Mouse (Mus musculus) heart, embryonic 12.5 days (tissue): ENCODE measurements around the gene Sdc4. TPM values are rescaled to one million over a fixed set of nuclear protein-coding genes. Genes with fewer than 3 reads are reported as not detected.
A peak's percentile ranks its signal among the peaks of the same experiment; 100 is the strongest.

Source experiments
- ATAC-seq: fragments of 200-750 bp; cut with Nextera tagmentation; 2 replicates; pipeline ENCODE4 v1.8.0; 2017; ENCODE audit warnings: moderate TSS enrichment, moderate library complexity; ENCODE audit not compliant: insufficient number of reproducible peaks, low FRiP score
- H3K27ac ChIP-seq: fragments of 300-500 bp; sonication (generic); 2 replicates; pipeline ENCODE4 v1.5.1; 2016; ENCODE audit warnings: mild to moderate bottlenecking, moderate library complexity; ENCODE audit not compliant: poor library complexity, severe bottlenecking
- H3K27me3 ChIP-seq: fragments of 300-500 bp; sonication (generic); replicated peaks from 2 replicates; pipeline ENCODE4 v1.6.1; 2016; ENCODE audit warnings: mild to moderate bottlenecking, moderate library complexity
- H3K36me3 ChIP-seq: fragments of 300-500 bp; sonication (generic); 2 replicates; pipeline ENCODE4 v1.6.1; 2016; ENCODE audit warnings: mild to moderate bottlenecking, moderate library complexity
- H3K4me1 ChIP-seq: fragments of 300-500 bp; sonication (generic); replicated peaks from 2 replicates; pipeline ENCODE4 v1.6.1; 2016; ENCODE audit warnings: mild to moderate bottlenecking
- H3K4me2 ChIP-seq: fragments of 300-500 bp; sonication (generic); 2 replicates; pipeline ENCODE4 v1.6.1; 2016; ENCODE audit warnings: mild to moderate bottlenecking, moderate library complexity
- H3K4me3 ChIP-seq: fragments of 300-500 bp; sonication (generic); 2 replicates; pipeline ENCODE4 v1.5.1; 2016; ENCODE audit warnings: mild to moderate bottlenecking
- H3K9ac ChIP-seq: fragments of 300-500 bp; sonication (generic); 2 replicates; pipeline ENCODE4 v1.6.1; 2016; ENCODE audit warnings: mild to moderate bottlenecking, moderate library complexity
- H3K9me3 ChIP-seq: fragments of 300-500 bp; sonication (generic); replicated peaks from 2 replicates; pipeline ENCODE4 v1.6.1; 2016; ENCODE audit warnings: mild to moderate bottlenecking, moderate library complexity
- WGBS: fragments of 180-500 bp; shearing (Covaris S2); methylation state at CpG from one replicate; pipeline ENCODE4 v1.1.7; 2016; 5-methylcytosine and 5-hydroxymethylcytosine counted together
- polyA plus RNA-seq: library from polyadenylated mRNA; unstranded; fragments of >200 nt; fragmentation: Nextera tagmentation; extraction: Ambion mirVana; gene quantifications from 2 replicates; pipeline ENCODE4 v1.2.1, GENCODE M21; 2016

The Sdc4 gene
- polyA plus RNA-seq = 40.1 and 40.6 TPM in 2 replicates

DNA sequence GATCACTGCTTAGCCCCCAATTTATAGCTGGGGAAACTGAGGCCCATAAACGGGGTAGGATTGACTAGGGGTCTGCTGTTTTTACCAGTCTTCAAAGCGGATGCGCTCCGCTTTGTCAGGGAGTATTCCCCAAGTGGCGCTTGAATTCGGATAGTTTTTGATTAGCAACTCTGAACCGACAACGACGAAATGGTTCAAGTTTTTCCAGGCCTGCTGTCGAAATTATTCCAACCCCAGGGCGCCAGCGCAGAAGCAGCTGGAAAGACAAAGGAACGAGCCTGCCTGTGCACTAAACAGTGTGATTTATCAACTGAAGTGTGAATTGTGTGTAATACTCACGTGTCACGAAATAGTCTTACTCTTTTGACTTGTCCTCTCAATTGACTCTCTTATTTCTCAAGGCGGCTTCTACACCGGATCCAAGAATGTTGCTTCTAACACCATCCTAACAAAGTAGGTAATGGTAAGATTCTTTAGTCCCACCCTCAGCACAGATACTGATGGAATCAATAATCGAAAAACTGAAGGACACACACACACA is at the start of gene Sdc4:
Sdc4 (minus strand) TSS at position 428 of the 541 bp plus-strand sequence.
- Histone ChIP-seq H3K27me3 (peaks cover 4% of the 10 kb centered on the region; the same call in 1 of the 2 replicates), H3K36me3 (no peaks in the 10 kb centered on the region), H3K4me1 (peaks cover 46% of the 10 kb centered on the region), H3K4me3 (peak within 1 kb of the TSS; percentile 74), H3K4me2 (peak within 1 kb of the TSS; percentile 83), H3K9me3 (no peaks in the 10 kb centered on the region), H3K9ac (peak within 1 kb of the TSS; percentile 86), H3K27ac (peak within 1 kb of the TSS; percentile 74)
- ATAC-seq = no peak
- WGBS = 8% methylated on average over 18 of the region's 18 CpGs

DNA sequence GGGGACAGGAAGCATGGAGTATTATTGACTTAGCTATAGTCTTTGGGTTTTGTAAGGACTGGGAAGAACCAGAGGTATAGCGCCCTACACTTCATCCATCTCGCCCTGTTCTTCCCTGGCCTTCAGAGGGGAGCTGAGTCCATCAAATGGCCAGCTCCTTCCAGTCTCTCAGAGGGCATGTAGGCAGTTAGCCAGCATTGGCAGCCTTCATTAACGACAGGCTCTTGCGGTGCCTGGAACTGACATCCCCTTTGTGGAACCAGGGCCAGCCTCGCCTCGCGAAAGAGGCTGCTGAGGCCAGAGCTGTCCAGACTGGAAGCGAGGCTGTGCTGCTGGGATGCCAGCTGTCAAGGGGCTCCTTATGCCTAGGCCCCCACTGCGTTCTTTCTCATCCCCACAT is 44.1 kb upstream of the Sdc4 start:
- Histone ChIP-seq H3K27ac (no peak overlapping the region), H3K36me3 (peaks cover 12% of the 10 kb centered on the region), H3K4me1 (peaks cover 18% of the 10 kb centered on the region), H3K4me2 (peak overlapping the region; percentile 97), H3K27me3 (peaks cover 29% of the 10 kb centered on the region), H3K9ac (0 out of 2 replicates have a peak overlapping the region, but pooled peaks have one; percentile 82), H3K4me3 (no peak overlapping the region), H3K9me3 (no peaks in the 10 kb centered on the region)
- WGBS = 68% methylated on average over 9 of the region's 9 CpGs
- no peak for ATAC-seq

DNA sequence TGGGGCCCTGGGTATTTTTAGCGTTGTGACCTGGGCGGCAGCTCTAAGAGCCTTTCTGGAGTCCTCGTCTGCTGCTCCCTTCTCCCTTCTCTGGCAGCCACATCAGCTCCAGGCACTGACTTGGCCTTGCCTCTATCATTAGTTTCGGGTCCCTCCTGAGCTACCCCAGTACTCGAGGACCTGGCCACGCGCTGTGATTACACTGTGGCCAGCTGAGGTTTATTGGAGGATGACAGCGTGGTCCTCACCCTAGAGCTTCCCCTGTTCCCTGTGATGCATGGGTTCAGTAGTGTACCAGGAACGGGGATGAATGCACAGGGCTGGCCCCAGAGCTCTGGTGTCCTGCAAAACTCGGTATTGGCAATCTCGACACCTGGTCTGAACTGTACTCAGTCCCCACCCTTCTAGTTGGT is 43.4 kb upstream of the Sdc4 start:
- H3K9ac ChIP-seq = peak overlapping the region; percentile 82
- no peaks in the 10 kb centered on the region for H3K9me3 ChIP-seq
- H3K36me3 ChIP-seq = peaks cover 12% of the 10 kb centered on the region
- peak overlapping the region; percentile 43 for H3K27ac ChIP-seq
- H3K4me1 ChIP-seq = peaks cover 18% of the 10 kb centered on the region
- peaks cover 29% of the 10 kb centered on the region for H3K27me3 ChIP-seq
- 8% methylated on average over 11 of the region's 11 CpGs for WGBS
- peak; percentile 54; the same call in 1 of the 2 replicates for ATAC-seq
- peak overlapping the region; percentile 79 for H3K4me3 ChIP-seq
- H3K4me2 ChIP-seq = peak overlapping the region; percentile 97

DNA sequence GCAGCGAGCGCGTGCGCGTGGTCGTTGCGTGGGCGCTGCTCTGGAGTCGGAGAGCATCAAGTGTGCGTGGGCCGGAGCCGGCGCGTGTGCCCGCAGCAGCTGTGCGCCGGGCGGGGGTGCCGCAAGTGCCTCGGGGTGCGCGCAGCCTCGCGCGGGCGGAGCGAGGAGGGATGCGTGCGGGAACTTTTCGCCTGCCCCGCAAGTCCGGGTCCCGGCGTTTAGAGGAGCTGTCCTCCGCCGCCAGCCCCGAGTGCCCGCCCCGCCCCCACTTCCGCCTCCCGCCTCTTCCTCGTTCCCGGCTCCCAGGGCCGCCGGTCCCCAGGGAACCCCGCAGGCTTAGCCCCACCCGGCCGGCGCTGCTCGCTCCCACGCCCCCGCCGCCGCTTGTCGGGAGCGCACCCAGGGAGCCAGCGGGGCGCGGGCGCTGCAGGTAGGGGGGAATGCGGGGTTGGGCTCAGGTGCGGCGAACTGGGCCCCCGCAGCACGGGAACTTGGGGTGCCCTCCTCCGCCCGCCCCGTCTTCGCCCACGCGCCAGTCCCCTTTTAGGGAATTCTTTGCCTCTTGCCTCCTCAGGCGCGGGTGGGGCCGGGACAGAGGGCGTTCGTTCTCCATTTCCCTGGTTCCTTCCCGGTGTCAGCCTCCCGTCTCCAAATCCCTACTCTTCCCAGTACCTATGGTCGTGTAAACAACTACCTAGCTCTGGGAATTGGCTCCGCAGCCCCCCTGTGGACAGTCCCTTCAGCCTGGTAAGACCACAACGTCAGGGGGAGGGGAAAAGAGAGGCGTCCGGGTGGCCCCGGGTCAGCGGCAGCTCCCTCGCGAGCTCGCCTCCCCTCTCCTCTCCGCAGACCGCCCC is 42.8 kb upstream of the Sdc4 start:
- under 1% methylated on average over 88 of the region's 90 CpGs for WGBS
- Histone ChIP-seq H3K4me3 (peak overlapping the region; percentile 79), H3K27ac (peak overlapping the region; percentile 43), H3K9me3 (no peaks in the 10 kb centered on the region), H3K27me3 (peaks cover 29% of the 10 kb centered on the region), H3K9ac (peak overlapping the region; percentile 82), H3K4me2 (peak overlapping the region; percentile 97), H3K4me1 (peaks cover 18% of the 10 kb centered on the region), H3K36me3 (peaks cover 12% of the 10 kb centered on the region)
- peak; percentile 69 for ATAC-seq

DNA sequence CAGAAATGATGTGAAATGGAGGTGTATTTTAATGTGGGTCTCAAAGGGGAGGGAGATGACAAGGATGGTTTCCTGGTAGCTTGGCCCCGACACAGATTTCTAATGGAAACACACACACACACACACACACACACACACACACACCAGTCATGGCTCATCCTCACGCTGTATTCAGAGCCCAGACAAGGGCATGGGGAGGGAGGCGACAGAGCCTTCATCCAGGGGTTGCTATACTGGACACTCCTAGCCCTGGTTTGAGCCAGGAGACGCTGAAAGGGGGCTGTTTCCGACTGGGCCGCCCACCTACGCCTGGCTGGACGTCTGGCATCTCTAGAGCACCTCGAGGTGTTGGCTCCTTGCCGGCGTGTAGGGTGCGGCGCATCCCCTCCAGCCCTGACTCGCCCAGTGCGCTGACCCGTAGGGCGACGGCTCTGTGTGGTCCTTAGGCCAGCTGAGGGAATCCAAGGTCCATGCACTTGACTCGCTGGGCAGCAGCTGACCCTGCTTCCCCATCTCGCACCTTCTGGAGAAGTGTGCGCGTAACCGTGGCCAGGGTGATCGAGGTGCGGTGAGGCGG is 42.1 kb upstream of the Sdc4 start, which contains the start of gene Dbndd2:
Dbndd2 (plus strand) TSS at position 426 of the 577 bp plus-strand sequence.
- Histone ChIP-seq H3K4me3 (peak within 1 kb of the TSS; percentile 79), H3K36me3 (peaks cover 10% of the 10 kb centered on the region), H3K27me3 (peaks cover 29% of the 10 kb centered on the region), H3K9me3 (no peaks in the 10 kb centered on the region), H3K4me1 (peaks cover 18% of the 10 kb centered on the region), H3K27ac (peak within 1 kb of the TSS; percentile 43), H3K4me2 (peak within 1 kb of the TSS; percentile 97), H3K9ac (peak within 1 kb of the TSS; percentile 82)
- ATAC-seq = peak; percentile 49
- 1% methylated on average over 26 of the region's 26 CpGs for WGBS

DNA sequence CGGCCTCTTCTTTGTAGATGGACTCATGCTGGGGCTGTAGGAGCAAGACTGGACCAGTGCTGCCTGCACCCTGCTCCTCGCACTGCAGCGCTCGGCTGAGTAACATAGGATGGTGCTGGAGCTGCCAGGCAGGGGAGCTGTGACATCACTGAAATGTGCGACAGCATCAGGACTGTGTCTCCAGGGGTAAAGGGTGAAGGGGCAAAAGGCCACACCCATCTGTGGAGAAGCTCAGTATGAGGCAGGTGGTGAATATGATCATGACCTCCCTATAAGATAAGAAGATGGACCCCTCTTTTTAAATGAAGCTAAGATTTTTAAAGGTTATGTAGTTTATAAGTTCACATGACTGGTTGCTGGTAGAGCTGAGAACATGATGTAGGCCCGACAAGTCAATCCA is 29.9 kb upstream of the Sdc4 start, which contains the start of gene Trp53tg5:
Trp53tg5 (minus strand) TSS at position 101 of the 400 bp plus-strand sequence.
- 76% methylated on average over 6 of the region's 6 CpGs for WGBS
- Histone ChIP-seq H3K4me1 (no peaks in the 10 kb centered on the region), H3K9me3 (no peaks in the 10 kb centered on the region), H3K4me3 (no peak within 1 kb of the TSS), H3K27ac (no peak within 1 kb of the TSS), H3K4me2 (no peak within 1 kb of the TSS), H3K36me3 (peaks cover 5% of the 10 kb centered on the region; the same call in 1 of the 2 replicates), H3K27me3 (no peaks in the 10 kb centered on the region), H3K9ac (no peak within 1 kb of the TSS)
- no peak for ATAC-seq

DNA sequence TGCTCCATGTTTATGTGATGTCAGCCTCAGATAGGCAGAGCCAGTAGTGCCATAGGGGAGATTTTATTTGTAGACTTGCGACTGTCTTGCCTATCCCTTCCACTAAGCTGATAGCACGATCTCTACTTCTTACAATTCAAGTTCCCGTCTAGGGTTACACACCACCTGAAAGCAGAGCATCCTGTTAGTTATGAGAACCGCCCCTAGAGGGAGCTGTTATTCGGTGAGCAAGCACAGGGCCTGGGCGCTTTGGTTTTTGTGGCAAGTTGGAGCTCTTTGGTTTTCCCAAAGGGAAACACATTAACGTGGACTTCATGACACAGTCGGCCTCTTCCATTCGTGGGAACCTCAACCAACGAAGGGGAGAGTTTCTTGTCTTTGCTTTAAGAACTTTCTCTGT is 26.6 kb upstream of the Sdc4 start:
- H3K4me1 ChIP-seq = no peaks in the 10 kb centered on the region
- ATAC-seq = no peak
- WGBS = 22% methylated on average over 10 of the region's 10 CpGs
- no peak overlapping the region for H3K4me3 ChIP-seq
- no peaks in the 10 kb centered on the region for H3K9me3 ChIP-seq
- peaks cover 15% of the 10 kb centered on the region; the same call in 1 of the 2 replicates for H3K36me3 ChIP-seq
- no peak overlapping the region for H3K9ac ChIP-seq
- no peaks in the 10 kb centered on the region for H3K27me3 ChIP-seq
- H3K27ac ChIP-seq = no peak overlapping the region
- no peak overlapping the region for H3K4me2 ChIP-seq

DNA sequence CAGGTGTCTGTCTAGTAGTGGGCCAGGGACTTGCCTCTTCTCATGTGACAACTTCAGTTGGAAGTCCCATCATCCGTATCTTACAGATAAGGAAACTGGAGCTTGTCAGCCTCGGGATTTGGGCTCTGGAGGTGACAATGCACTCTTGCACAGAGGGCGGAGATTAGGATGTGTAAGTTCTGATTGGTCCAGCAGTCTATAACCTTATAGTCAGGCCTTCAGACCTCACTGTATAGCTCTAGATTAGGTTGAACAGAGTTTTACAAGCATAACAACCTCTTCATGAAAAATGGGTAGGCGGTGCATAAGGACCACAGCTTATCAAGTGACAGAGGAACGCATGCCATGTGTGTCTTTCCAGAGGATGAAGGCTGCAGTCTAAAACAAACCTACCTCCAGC is 23.1 kb upstream of the Sdc4 start:
- 62% methylated on average over 5 of the region's 5 CpGs for WGBS
- Histone ChIP-seq H3K4me1 (peaks cover 4% of the 10 kb centered on the region), H3K9ac (no peak overlapping the region), H3K36me3 (peaks cover 32% of the 10 kb centered on the region), H3K9me3 (no peaks in the 10 kb centered on the region), H3K4me2 (no peak overlapping the region), H3K27ac (no peak overlapping the region), H3K4me3 (no peak overlapping the region), H3K27me3 (no peaks in the 10 kb centered on the region)
- ATAC-seq = no peak

DNA sequence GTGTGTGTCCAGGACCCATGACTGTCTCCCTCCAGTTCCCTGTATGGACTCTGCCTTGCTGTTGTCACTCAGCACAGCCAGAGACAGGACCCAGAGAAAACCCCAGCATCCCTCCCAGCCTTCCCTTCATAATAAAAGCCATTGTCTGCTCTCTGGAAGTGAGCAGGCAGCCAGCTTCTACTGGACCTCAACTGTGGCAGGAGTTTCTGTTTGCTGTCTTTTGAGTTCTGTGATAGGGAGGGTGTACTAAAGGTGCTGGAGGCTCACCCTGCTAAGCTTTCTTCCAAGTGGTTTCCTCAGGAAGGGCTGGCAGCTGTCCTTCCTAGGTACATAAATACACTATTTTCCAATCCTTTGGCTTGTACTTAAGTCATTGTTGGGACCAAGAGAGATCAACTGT is 21.5 kb upstream of the Sdc4 start:
- ATAC-seq = no peak
- peaks cover 32% of the 10 kb centered on the region for H3K36me3 ChIP-seq

DNA sequence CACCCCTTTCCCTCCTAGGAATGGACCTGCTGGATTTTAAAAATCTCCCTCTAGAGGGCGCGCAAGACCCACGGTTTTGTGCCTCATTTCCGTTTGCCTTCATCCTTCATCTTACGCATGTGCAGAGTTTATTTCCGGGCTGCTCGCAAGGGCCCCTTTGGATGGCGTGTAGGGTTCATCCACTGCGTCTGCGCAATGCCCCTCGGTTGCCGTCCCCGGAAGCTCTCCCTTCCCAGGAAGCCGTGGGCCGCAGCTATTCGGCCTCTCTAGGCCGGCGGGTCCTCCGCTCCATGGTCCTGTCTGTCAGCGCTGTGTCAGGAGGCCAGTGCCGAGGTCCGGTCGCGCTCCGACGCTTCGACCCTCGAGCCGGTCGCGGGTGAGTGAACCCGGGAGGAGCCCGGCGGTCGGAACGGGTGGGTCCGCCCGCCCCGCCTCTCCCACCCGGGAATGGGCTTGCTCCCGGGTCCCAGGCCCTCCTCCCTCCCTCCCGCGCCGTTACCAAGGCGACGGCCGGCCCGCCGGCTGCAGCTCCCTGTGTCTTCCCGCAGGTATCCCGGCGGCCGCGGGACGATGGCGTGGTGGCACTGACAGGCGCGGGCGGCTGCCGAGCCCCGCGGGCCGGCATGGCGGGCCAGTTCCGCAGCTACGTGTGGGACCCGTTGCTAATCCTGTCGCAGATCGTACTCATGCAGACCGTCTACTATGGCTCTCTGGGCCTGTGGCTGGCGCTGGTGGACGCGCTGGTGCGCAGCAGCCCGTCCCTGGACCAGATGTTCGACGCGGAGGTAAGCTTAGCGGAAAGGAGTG is 17.3 kb upstream of the Sdc4 start, which contains the start of gene Gm20458:
Gm20458 (plus strand) TSS at position 223 of the 807 bp plus-strand sequence.
- peak within 1 kb of the TSS; percentile 80 for H3K4me2 ChIP-seq
- under 1% methylated on average over 79 of the region's 79 CpGs for WGBS
- ATAC-seq = peak; percentile 97
- peaks cover 22% of the 10 kb centered on the region for H3K36me3 ChIP-seq
- H3K4me3 ChIP-seq = peak within 1 kb of the TSS; percentile 89
- H3K27me3 ChIP-seq = no peaks in the 10 kb centered on the region
- peaks cover 18% of the 10 kb centered on the region for H3K4me1 ChIP-seq
- H3K27ac ChIP-seq = peak within 1 kb of the TSS; percentile 71
- H3K9ac ChIP-seq = peak within 1 kb of the TSS; percentile 80
- H3K9me3 ChIP-seq = no peaks in the 10 kb centered on the region

More for the DNA sequence above, 21.5 kb upstream of the Sdc4 start:
- Histone ChIP-seq H3K9ac (no peak overlapping the region), H3K4me3 (no peak overlapping the region), H3K9me3 (no peaks in the 10 kb centered on the region), H3K27me3 (no peaks in the 10 kb centered on the region), H3K4me2 (no peak overlapping the region), H3K27ac (no peak overlapping the region), H3K4me1 (peaks cover 6% of the 10 kb centered on the region)
